Mouse (Mus musculus): ENCODE results near the gene Pagr1b.

GRCm38 (mm10) chr7:126999568-126999967 lies 16.7 kb downstream of the Pagr1b start:
- TF ChIP-seq EP300 (IDR thresholded peaks at IDR 0.05; ENCODE audit: low read depth in 1 of 2, low read length in 2 of 2) (no peak), ZC3H11A (IDR thresholded peaks at IDR 0.05; ENCODE audit: low read depth, low read length) (no peak)
